Mouse (Mus musculus) layer of hippocampus, postnatal 25 days (tissue): ENCODE measurements around the gene Reep1. TPM values are rescaled to one million over a fixed set of nuclear protein-coding genes. Genes with fewer than 3 reads are reported as not detected.
"Not testable (repeated sequence)": the region's sequence is repeated elsewhere in the genome, so short reads cannot be mapped to it uniquely, and the experiment has no call there.

Experiments
- DNase-seq, 2 experiments: peaks; one replicate each; pipeline ENCODE4 v3.0.0; 2022; ENCODE audit warnings: mixed read lengths in 2 of 2, low spot score in 1 of 2; ENCODE audit errors: extremely low spot score in 1 of 2
- total RNA-seq, 2 experiments: library from RNA; stranded (reverse); gene quantifications; 2 replicates each; pipeline ENCODE4 v1.2.3; 2021

Reep1 gene
- total RNA-seq, 2 experiments from 2014 or later, result 79.8 to 83.3 TPM

DNA sequence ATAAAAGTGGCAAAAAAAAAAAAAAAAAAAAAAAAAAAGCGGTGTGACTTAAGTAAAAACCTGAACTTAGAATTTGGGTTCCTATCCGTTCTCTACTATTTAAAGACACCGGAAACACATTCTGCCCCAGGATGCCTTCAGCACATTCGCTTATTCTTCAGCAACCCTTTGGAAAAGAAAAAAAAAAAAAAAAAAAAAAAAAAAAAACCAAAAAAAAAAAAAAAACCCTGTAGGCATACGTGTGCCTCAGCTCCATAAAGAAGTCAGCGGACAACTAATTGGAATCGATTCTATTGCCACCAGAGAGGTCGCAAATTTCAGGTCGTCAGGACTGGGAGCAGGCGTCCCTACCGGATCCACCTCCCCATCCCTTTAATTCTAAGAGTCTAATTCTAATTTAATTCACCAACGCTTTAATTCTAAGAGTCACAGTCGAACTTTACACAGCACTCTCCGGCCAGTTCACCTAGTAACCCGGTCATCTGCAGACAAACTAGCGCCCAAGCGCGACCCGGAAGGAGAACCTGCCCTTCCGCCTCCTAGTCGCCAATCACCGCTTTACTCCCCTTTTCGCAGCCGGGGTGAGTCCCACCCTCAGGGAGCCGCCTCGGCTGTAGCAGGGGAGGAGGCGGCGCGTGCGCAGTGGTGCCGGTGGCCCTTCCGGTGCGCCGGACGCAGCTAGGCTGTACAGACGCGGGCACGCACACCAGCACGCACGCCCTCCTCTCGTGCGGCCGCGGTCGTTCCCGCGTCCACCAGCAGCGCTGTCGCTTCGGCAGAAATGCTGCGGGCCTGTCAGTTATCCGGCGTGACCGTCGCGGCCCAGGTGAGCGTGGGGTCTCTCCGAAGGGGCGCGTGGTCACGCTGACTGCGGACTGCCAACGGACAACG lies 123.6 kb downstream of the Reep1 start, which contains the start of gene Immt:
Immt (plus strand) TSS at position 642 of the 891 bp plus-strand sequence.
- DNase-seq, result peak; percentile 90 to 91

DNA sequence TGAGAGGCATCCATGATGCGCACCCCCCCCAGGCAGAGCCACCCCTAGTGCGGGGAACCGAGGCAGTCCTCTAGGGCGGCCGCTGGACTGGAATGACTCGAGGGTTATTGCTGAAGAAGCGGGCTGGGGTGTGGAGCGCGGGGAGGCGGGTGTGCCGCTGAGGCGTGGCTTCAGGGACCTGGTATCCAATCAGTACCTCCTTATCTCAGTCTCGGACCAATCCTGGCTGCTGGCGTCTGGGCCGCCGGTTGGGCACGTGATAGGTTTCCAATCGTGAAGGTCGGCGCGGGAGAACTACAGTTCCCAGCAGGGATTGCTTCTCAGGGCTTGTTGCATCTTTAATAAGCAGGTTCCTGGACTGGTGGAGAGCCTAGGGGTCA lies 124.2 kb downstream of the Reep1 start:
- peak; percentile 77 to 85 for DNase-seq

DNA sequence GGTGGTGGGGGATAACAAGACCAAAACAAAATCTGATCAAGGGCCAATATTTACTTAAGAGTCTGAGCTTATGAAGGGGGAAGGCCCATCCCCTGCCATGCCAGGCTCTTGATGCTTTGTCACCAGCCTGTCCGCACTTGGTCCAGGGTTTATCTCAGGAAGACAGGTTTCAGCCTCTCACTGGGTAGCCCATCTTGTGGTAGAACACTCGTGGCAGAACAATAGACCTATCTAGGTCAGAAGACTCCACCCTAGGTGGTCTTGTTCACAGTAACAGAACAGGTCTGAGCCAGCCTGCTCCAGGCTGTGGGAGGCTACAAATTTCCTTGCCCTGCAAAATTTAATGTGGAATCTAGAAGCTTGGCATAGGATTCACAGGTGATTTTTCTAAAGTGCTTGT lies 129.4 kb downstream of the Reep1 start:
- no peak for DNase-seq

DNA sequence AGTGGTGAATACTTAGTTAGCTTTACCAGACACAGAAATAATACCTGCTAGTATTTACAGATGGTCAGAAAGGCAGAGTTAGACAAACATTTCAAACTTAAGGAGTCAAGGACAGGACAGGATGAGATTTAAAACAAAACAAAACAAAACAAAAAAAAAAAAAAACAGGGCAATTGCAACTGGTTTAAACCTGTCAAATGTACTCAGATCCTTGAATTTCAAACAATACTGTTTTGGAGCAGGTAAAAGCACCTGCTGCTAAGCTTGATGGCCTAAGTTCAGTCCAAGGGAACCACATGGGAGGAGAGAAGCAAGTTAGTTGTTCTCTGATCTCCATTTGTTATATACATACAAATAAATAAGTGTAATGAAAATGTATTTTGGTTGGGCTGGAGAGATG lies 132.5 kb downstream of the Reep1 start:
- DNase-seq, result no peak

DNA sequence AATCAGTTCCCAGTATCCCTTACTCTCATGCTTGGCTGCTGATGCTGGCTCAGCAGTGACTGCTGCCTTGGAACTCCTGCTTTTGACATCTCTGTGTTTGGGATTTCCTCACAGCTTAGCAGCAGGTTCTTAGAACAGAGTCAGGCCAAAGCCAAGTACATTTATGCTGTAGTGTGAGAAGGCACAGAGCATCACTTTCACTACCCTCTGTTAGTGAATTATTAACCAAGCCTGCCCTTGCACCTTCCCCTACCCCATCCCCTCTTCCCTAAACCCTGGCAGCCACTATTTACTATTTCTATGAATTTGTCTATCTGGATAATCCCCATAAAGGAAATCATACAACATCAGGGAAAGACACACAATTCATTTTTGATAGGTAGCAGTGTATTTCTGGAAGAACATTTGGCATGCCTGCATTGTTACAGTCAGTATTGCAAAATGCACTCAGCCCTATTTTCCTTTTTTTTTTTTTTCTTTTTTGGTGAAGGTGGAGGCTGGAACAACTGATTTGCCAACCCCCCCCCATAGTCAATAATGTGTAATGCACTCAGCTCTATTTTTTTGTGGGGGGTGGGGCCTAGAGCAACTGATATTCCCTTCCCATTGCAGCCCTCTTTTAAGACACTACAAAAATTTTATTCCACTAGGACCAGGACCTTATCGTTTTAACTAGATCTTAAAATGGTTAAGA lies 133.4 kb downstream of the Reep1 start:
- DNase-seq, result no peak

DNA sequence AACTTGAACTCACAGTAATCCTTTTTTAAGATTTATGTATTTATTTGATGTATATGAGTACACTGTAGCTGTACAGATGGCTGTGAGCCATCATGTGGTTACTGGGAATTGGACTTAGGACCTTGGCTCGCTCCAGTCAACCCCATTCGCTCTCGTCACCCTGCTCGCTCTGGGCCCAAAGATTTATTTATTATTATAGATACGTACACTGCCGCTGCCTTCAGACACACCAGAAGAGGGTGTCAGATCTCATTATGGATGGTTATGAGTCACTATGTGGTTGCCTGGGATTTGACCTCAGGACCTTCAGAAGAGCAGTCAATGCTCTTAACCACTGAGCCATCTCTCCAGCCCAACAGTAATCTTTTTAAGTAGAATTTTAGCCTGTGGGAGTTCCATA lies 139.5 kb downstream of the Reep1 start:
- DNase-seq, result not testable (repeated sequence)

Other genes with a start within 250 kb of the Reep1 start
- 10 to 100 TPM; 46.0 to 48.3 TPM for gene Rnf103, start 213.7 kb upstream of the Reep1 start, total RNA-seq
- gene Chmp3, start 163.8 kb upstream of the Reep1 start, total RNA-seq, result 10 to 100 TPM; 83.6 to 97.4 TPM
- 10 to 100 TPM; 35.1 to 38.5 TPM for gene Kdm3a, start 74.6 kb upstream of the Reep1 start, total RNA-seq
- 10 to 100 TPM; 28.6 to 31.7 TPM for gene Mrpl35, start 119.4 kb downstream of the Reep1 start, total RNA-seq
- 100 to 1,000 TPM; 131 to 143 TPM for gene Immt, start 123.8 kb downstream of the Reep1 start, total RNA-seq
- gene Ptcd3, start 201.2 kb downstream of the Reep1 start, total RNA-seq, result 10 to 100 TPM; 63.0 to 70.3 TPM
- gene Polr1a, start 201.5 kb downstream of the Reep1 start, total RNA-seq, result 10 to 100 TPM; 31.0 to 35.8 TPM